Comparison of ENCODE assay signal across 8 mouse cellular contexts in the genomic region with DNA sequence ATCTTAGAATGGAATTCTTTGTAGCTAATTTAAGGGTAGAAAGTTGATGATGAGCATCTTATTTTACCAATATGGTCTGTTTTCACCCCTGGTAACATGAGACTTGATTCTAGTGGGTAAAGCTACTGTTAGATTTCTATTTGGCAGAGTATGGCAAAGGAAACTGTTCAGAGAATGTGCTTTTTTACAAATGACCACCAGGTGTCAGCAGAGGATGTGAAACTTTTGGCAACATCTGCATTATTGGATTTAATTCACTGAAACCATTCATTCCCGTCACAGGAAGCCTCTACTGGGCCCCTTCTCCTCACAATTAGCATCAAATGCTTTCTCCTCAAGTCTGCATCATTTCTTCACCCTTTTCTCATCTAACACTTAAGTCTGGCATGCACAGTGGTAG.
A peak's percentile ranks its signal among the peaks of the same experiment; 100 is the strongest.
DNase-seq lines count a peak whose midpoint lies in the region; ATAC-seq lines count a peak whose summit lies in the region.

No protein-coding gene starts in this region.

- intact Hi-C loops in heart, postnatal 10 days (cut with DNase I), result no loop called here
- intact Hi-C loops in heart, postnatal 25 days (cut with DNase I), result loop anchor here (10.0 kb wide), 1 partner anchor 343 kb away; no protein-coding TSS in a partner anchor

- peak; percentile 37 to 57 for DNase-seq in heart, postnatal 10 days
- no peak for DNase-seq in heart, postnatal 25 days (ENCODE audit: low spot score)
- peak; percentile 31 for DNase-seq in thymus, postnatal 0 days (ENCODE audit: low spot score)
- DNase-seq in thymus, postnatal 36 days, result no peak
- DNase-seq in embryo, embryonic 11.5 days (ENCODE audit: low read depth, low spot score), result peak; percentile 8
- peak; percentile 20 for DNase-seq in retina, postnatal 7 days (ENCODE audit: low read depth, low spot score)
- no peak for DNase-seq in cerebellum, adult 8-10 months

- ATAC-seq in megakaryocyte-erythroid progenitor cell, adult 5-6 weeks (replicated peaks; ENCODE audit: low FRiP score, low TSS enrichment, poor library complexity, severe bottlenecking), result no peak

Comparison
In these comparisons a context has a peak if more than half of its experiments do, and no peak if none do; other contexts are left out.
1. DNase-seq: peak in heart, postnatal 10 days (2 of 2), thymus, postnatal 0 days (single experiment), embryo, embryonic 11.5 days (single experiment) and retina, postnatal 7 days (single experiment); none in heart, postnatal 25 days (single experiment), thymus, postnatal 36 days (0 of 2) and cerebellum, adult 8-10 months (single experiment).